Mouse (Mus musculus) skeletal muscle tissue, adult 2 months (tissue): ENCODE results near the gene Dnajb1.
A peak's percentile ranks its signal among the peaks of the same experiment; 100 is the strongest.
"Not testable (repeated sequence)": the region's sequence is repeated elsewhere in the genome, so short reads cannot be mapped to it uniquely, and the experiment has no call there.

Experiments
- DNase-seq: peaks from one replicate; pipeline ENCODE4 v3.0.0-alpha.2; 2012; ENCODE audit warnings: low read depth, low spot score

The Dnajb1 gene

DNA sequence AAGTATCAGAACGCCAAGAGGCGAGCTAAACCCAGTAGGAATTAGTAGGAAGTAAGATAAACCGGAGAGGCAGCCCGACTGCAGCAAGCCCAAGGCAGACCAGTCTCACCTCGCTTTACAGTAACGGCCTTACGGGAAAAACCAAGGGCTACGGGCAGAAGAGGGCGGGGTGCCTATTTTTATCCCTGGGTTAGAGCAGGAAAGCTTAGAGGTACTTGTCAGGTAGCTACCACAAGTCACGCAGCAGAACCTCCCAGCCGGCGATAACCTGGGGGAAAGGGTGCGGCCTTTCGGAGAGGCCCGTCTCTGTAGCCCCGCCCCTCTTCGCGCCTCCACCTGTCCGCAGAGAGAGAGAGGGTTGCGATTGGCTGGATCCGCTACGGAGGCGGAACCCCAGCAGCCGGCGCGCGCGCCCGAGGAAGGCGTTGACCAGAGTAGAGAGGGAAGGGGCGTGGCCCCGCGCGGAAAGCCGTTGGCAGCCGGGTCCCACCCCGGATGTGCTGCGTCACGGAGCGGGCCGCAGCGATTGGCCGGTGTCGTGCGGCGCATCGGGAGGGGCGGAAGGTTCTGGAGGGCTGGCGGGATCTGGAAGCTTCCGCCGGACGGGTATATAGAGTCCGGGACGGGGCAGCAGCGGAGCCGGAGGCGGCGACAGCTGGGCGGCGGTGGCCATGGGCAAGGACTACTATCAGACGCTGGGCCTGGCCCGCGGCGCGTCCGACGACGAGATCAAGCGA lies at the start of gene Dnajb1, which contains the start of gene Tecr:
Gene Dnajb1, plus strand, starts transcription at position 533 of the 737 bp plus-strand sequence.
Gene Tecr, minus strand, starts transcription at position 311 of the 737 bp plus-strand sequence.
- peak; percentile 98 for DNase-seq

GRCm38 (mm10) chr8:83562669-83563068 lies 45.3 kb upstream of the Dnajb1 start:
- DNase-seq: no peak

- no peak for DNase-seq
Observed at GRCm38 (mm10) chr8:83563246-83563645, 44.7 kb upstream of the Dnajb1 start.

GRCm38 (mm10) chr8:83565731-83566375 lies 42.1 kb upstream of the Dnajb1 start:
- no peak for DNase-seq

DNA sequence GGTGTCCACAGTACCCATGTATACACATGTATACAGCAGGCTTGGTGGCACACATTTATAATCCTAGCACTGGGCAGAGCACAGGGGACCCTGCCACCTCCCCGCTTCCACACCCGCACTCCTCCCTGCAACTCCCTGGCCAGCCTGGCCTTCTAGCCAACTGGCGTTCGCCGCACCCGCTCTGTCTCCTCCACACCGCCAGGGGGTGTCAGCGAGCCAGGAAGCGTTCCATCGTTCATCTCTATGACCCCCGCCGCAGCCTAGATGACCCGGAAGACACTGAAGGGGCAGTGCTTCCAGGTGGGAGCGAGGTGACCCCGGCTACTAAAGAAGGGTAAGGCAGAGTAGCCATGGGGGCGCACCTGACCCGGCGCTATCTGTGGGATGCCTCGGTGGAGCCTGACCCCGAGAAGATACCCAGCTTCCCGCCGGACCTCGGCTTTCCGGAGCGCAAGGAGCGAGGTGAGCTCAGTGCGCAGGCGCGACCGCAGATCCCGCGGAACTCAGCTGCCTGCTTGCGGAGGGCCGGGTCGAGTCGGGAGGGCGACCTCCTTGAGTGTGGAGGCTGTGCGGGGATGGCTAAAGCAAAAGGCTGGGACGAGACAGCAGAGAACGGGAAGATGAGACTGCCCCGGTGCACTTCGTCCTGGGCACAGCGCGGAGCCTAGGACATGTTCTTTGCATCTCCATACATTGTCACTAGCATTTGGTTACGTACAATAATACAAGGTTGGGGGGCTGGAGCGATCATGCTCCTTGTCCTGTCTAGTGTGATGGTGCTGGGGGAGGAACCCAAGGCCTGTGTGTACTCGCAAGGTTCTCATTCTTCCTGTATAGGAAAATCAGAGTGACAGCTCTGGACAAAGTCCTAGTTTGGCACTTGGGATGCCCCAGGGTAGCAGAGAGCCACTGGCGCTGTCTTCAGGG lies 41.3 kb upstream of the Dnajb1 start, which contains the start of gene Ndufb7:
Gene Ndufb7, plus strand, starts transcription at position 203 of the 927 bp plus-strand sequence.
- DNase-seq: peak; percentile 91

DNA sequence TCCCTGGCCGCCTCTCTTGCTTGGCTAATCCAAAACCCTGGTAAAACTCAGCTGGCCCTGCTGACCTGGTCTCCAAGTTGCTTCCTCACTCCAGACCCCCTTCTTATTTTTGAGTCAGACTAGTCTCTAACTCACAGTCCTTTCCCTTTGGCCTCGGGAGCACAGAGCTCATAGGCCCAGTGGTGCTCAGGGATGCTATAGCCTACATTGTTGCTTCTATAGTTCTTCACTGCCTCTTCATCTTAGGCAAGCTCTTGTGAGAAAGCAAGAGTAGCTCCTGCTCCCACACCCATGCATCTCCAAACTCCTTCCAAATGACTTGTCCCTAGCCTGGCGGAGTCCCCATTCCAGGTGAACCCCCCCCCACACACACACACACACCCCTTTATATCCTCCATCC lies 40.3 kb upstream of the Dnajb1 start:
- DNase-seq: no peak

GRCm38 (mm10) chr8:83568128-83568527 lies 39.9 kb upstream of the Dnajb1 start:
- DNase-seq: no peak

- no peak for DNase-seq
Observed at GRCm38 (mm10) chr8:83568755-83569154, 39.2 kb upstream of the Dnajb1 start.

GRCm38 (mm10) chr8:83569165-83569564 lies 38.8 kb upstream of the Dnajb1 start:
- no peak for DNase-seq

GRCm38 (mm10) chr8:83570272-83571000 lies 37.6 kb upstream of the Dnajb1 start:
- no peak for DNase-seq

GRCm38 (mm10) chr8:83571001-83571340 lies 37.0 kb upstream of the Dnajb1 start:
- not testable (repeated sequence) for DNase-seq

GRCm38 (mm10) chr8:83571791-83572190 lies 36.2 kb upstream of the Dnajb1 start:
- no peak for DNase-seq

DNA sequence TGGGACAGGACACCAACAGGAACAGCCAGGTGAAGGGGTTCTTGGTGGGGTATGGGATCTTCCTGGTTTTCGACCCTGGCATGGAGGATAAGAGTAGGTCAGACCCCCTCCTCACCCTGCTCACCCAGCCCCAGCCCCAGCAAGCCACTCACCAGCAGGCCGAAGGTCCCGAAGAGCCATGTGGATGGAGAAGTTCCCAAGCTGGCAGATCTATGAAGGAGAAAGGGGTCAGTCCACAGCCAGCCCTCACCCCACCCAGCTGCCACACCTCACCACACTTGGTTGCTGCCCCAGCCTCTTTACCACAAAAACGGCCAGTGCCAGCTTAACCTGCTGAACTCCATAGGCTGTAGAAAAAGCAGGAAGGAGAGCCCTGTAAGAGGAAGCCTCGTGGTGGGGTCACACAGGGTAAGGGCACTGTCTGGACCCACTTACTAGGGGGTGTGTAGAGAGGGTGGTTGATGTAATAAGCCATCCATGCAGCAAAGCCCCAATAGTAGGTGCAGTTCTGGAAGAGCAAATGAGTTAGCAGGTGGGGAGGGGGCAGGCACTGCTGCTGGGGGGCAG lies 35.7 kb upstream of the Dnajb1 start:
- DNase-seq: no peak

DNA sequence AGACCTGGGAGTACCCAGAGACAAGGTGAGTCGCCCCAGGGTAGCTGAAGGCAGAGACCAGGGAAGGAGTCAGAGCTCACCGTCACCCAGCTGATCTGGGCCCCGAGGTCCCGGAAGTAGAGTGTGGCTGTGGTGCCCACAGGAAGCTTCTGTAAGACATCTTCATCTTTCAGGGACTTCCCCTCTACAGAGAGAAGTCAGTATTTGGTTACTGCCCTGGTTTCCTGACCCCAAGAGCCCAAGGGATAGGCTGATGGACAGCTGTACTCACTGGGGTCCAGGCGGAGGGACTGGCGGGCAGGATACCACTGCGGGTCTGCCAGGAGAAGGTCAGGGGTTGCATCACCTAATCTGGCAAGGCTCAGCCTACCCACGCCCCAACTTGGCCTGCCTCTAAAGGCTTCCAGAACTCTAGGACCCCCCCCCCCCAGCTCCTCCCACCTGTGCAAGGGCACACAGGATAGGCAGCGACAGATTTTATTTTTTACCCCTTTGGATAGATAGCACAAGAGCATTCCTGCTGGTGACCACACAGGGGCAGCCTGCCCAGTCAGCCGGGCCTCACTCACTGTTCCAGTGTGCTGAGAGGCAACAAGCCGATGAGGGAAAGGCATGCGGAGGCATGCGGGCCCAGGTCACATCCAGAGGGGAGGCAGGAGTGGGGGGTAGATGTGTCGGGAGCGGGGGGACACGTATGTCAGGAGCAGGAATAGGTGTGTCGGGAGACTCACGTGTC lies 34.7 kb upstream of the Dnajb1 start:
- peak; percentile 57 for DNase-seq

DNA sequence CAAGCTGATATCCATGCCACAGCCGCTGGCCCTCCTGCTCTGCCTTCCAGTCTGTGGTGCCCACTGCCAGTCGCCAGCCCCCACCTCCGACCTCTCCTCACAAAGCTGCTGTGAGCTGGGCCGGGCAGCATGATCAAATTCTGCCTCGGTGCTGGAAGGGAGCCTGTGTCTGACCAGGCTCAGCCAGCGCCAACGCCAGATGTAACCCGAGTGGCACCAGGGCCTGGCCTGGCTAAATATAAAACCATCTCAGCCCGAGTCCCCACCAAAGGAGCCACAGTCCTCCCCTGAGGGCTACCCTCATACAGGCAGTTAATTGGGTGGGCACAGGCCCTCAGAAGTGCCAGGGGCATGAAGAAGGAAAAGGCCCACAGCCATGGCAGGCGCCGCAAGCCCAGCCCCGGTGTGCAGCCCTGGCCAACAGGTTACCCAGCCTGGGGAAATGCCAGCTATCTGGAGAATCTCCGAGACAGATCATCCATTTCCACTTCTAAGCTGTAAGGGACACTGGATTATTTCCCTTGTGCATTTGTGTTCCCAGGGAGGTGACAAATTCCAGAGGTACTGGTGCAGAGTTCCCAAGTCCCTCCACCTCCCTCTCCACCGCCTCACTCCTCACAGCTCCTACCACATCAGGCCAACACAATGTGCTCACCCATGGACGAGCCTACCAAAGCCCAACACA lies 33.2 kb upstream of the Dnajb1 start:
- DNase-seq: peak; percentile 81

DNA sequence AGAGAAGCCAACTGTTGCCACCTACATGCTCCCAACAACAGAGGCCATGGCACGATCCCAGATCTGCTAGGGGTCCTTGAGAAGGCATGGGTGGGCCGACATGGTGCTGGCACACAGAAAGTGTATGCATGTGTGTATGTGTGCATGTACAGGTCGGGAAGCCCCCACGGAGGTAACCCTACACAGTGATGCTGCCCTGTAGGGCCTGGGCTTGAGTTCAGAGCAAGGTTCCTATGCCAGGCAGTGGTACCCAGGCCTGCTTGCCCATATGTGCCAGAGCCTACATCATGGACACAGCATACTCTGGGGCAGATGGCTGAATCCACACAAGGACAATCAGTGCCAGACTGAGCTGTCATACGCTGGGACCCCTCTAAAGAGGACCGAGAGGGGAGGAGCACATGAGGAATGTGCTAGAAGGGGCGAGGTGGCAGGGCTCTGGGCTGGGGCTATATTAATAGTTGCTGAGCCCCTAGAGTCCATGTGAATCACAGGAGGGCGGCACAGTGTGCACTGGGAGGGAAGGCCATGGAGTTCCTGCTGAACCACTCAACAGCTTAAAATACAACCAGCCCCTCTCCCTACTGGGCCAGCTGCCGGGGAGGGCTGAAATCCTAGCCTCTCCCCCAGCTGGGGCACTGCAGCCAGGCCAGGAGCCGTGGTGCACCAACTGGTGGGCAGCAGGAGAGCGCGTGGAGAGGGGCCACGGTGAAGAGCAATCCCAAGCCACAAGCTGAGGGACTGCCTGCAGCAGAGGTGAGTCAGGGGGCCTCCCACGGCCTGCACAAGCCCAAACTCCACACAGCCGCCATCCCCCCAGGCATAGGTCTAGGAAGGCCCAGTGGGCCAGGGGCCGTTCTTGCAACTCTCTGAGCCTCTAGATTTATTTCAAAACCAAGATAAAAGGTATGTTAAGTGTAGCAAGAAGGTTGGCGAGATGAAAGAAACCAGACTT lies 32.2 kb upstream of the Dnajb1 start:
- DNase-seq: peak; percentile 89

DNA sequence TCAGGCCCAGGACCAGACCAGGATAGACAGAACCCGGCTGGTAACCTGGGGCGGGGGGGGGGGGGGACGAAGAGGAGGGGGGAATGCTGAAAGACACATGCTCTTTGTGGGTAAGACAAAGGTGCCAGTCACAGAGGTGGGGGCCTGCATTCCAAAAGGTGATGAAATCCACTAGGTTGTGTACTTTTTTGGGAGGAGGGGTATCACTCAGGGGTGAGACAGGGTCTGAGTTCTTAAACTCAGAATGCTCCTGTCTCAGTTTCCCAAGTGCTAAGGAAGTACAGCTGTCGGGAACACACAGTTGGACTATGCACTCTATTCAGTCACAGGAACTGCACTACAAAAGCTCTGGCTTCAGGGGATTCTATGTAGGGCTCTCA lies 31.5 kb upstream of the Dnajb1 start:
- DNase-seq: no peak

DNA sequence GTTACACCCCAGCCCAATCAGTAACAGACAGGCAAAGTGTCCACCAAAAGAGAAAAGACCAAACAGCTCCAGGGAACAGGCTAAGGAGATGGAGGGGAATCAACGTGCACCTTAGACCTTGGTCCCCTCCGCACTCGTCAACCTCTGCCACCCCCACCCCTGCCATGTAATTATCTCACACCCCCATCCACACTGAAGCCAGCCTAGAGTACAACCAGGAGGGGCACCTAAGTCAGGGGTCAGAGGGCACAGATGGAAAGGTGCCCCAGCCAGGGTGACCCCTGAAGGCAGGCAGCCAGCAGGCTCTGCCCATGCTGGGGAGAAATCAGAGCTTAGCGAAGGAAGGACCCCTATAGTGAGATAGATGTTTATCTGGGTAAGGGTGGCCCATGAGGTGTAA lies 31.1 kb upstream of the Dnajb1 start:
- DNase-seq: no peak

DNA sequence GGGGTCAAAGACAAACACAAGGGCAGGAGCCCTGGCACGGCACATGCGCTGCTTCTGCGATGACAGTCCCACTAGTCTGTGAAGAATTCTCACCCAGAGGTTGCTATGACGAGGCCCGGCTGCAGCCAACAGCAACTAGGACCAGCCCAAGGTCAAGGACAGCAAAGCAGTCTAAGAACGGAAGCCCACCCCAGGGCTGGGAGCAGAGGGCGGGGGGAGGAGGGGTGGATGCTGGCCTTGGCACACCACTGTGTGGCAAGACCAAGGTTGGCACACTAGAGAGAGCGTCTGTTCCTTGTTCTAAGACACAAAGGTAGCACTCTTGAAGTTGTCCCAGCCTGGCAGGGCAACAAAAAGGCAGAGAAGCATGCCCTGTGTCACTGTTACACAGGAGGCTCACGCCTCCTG lies 30.6 kb upstream of the Dnajb1 start:
- no peak for DNase-seq
